Mouse (Mus musculus): Measurements from ENCODE around the gene Zyg11a.
"Not testable (repeated sequence)": the region's sequence is repeated elsewhere in the genome, so short reads cannot be mapped to it uniquely, and the experiment has no call there.

The Zyg11a gene

GRCm38 (mm10) chr4:108217332-108218179 lies at the start of gene Zyg11a:
Zyg11a (minus strand) TSS chr4:108218048.
- no peak for DNase-seq

GRCm38 (mm10) chr4:108265774-108266173 lies 47.9 kb upstream of the Zyg11a start:
- DNase-seq, result no peak

GRCm38 (mm10) chr4:108253317-108253716 lies 35.5 kb upstream of the Zyg11a start:
- peak; percentile 9 for DNase-seq

- no peak for DNase-seq
These were observed 32.7 kb upstream of the Zyg11a start for GRCm38 (mm10) chr4:108250501-108250900.

GRCm38 (mm10) chr4:108249314-108249713 lies 31.5 kb upstream of the Zyg11a start:
- DNase-seq, result no peak

- no peak for DNase-seq
These were observed 15.8 kb upstream of the Zyg11a start for GRCm38 (mm10) chr4:108233654-108234053.

- DNase-seq, result no peak
These were observed 7.6 kb upstream of the Zyg11a start for GRCm38 (mm10) chr4:108225341-108225872.

GRCm38 (mm10) chr4:108222507-108222906 lies 4.7 kb upstream of the Zyg11a start:
- DNase-seq, result no peak

GRCm38 (mm10) chr4:108219019-108219418 lies 1.2 kb upstream of the Zyg11a start:
- peak; percentile 28 for DNase-seq

GRCm38 (mm10) chr4:108213023-108213422 lies 4.8 kb downstream of the Zyg11a start:
- DNase-seq, result peak; percentile 3

- DNase-seq, result no peak
These were observed 13.2 kb downstream of the Zyg11a start for GRCm38 (mm10) chr4:108204629-108205028.

GRCm38 (mm10) chr4:108199236-108199635 lies 18.6 kb downstream of the Zyg11a start:
- no peak for DNase-seq

GRCm38 (mm10) chr4:108196277-108196855 lies 21.5 kb downstream of the Zyg11a start:
- no peak for DNase-seq

- no peak for DNase-seq
These were observed 25.0 kb downstream of the Zyg11a start for GRCm38 (mm10) chr4:108192821-108193323.

- no peak for DNase-seq
These were observed 35.6 kb downstream of the Zyg11a start for GRCm38 (mm10) chr4:108182278-108182677.

- DNase-seq, result no peak
These were observed 49.8 kb downstream of the Zyg11a start for GRCm38 (mm10) chr4:108168056-108168455.

- no peak for DNase-seq
These were observed 51.0 kb downstream of the Zyg11a start for GRCm38 (mm10) chr4:108166874-108167273.

- DNase-seq, result peak; percentile 36
These were observed 52.5 kb downstream of the Zyg11a start, which contains the start of gene Echdc2 for GRCm38 (mm10) chr4:108165152-108165895. Echdc2 (plus strand) TSS chr4:108165437.

GRCm38 (mm10) chr4:108163291-108163690 lies 54.6 kb downstream of the Zyg11a start:
- DNase-seq, result no peak

GRCm38 (mm10) chr4:108161936-108162335 lies 55.9 kb downstream of the Zyg11a start:
- no peak for DNase-seq

- DNase-seq, result not testable (repeated sequence)
These were observed 62.7 kb downstream of the Zyg11a start for GRCm38 (mm10) chr4:108155141-108155540.

- not testable (repeated sequence) for DNase-seq
These were observed 72.3 kb downstream of the Zyg11a start for GRCm38 (mm10) chr4:108145554-108145953.

GRCm38 (mm10) chr4:108144880-108145279 lies 73.0 kb downstream of the Zyg11a start, which contains the start of gene Scp2:
Scp2 (minus strand) TSS chr4:108144998.
- no peak for DNase-seq
